Mouse (Mus musculus): ENCODE data around the gene Slc7a6. TPM values are rescaled to one million over a fixed set of nuclear protein-coding genes. Genes with fewer than 3 reads are reported as not detected.

Slc7a6 gene
- polyA plus RNA-seq, 1 experiment from 2014 or later, result 65.3 TPM

- no peak for ATAC-seq (ENCODE audit: low read depth)
- H3K36me3 ChIP-seq (ENCODE audit: control insufficient read depth, insufficient read depth, low read length), result peaks cover 19% of the 10 kb centered on the region
- peaks cover 37% of the 10 kb centered on the region for H3K27me3 ChIP-seq (ENCODE audit: control insufficient read depth, insufficient read depth, low read length)
Measured at GRCm38 (mm10) chr8:106131488-106132222, 37.0 kb upstream of the Slc7a6 start.

DNA sequence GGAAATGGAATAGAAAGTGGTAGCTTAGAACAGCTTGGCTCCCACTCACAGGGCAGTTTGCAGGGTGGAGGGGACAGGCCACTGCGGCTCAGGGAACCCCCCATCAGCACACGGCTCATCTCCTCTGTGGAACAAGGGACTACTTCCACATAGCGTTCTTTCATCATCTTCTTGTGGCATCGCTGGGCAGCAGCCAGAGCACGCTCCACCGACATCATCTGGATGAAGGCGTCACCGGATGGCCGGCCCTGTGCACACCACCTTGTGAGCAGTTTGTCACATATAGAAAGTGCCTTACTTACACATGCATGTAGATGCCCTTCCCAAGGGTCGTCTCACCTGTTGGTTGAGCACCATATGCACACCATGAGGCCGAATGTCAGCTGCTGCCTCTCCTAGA lies 36.3 kb upstream of the Slc7a6 start:
- Histone ChIP-seq H3K4me1 (ENCODE audit: control insufficient read depth, insufficient read depth, low read length) (peaks cover 13% of the 10 kb centered on the region; the same call in 1 of the 2 replicates), H3K4me2 (ENCODE audit: low read depth, low read length) (no peak overlapping the region), H3K4me3 (ENCODE audit: low read depth, low read length) (no peak overlapping the region), H3K36me3 (ENCODE audit: control insufficient read depth, insufficient read depth, low read length) (peaks cover 19% of the 10 kb centered on the region), H3K27ac (ENCODE audit: low read depth, low read length) (no peak overlapping the region), H3K9ac (replicated peaks; ENCODE audit: low read depth, low read length) (no peak overlapping the region), H3K9me3 (ENCODE audit: control insufficient read depth, low read length) (no peaks in the 10 kb centered on the region), H3K27me3 (ENCODE audit: control insufficient read depth, insufficient read depth, low read length) (peaks cover 44% of the 10 kb centered on the region)
- 96% methylated on average over 11 of the region's 11 CpGs for WGBS
- no peak for ATAC-seq (ENCODE audit: low read depth)

More at GRCm38 (mm10) chr8:106131488-106132222, 37.0 kb upstream of the Slc7a6 start:
- peaks cover 8% of the 10 kb centered on the region; the same call in 1 of the 2 replicates for H3K4me1 ChIP-seq (ENCODE audit: control insufficient read depth, insufficient read depth, low read length)
- H3K9me3 ChIP-seq (ENCODE audit: control insufficient read depth, low read length), result no peaks in the 10 kb centered on the region
- H3K4me2 ChIP-seq (ENCODE audit: low read depth, low read length), result no peak overlapping the region
- no peak overlapping the region for H3K4me3 ChIP-seq (ENCODE audit: low read depth, low read length)
- WGBS, result 93% methylated on average over 7 of the region's 7 CpGs
- no peak overlapping the region for H3K27ac ChIP-seq (ENCODE audit: low read depth, low read length)
- no peak overlapping the region for H3K9ac ChIP-seq (replicated peaks; ENCODE audit: low read depth, low read length)

GRCm38 (mm10) chr8:106133526-106133925 lies 35.1 kb upstream of the Slc7a6 start:
- no peak for ATAC-seq (ENCODE audit: low read depth)
- H3K27me3 ChIP-seq (ENCODE audit: control insufficient read depth, insufficient read depth, low read length), result peaks cover 47% of the 10 kb centered on the region
- peaks cover 13% of the 10 kb centered on the region; the same call in 1 of the 2 replicates for H3K4me1 ChIP-seq (ENCODE audit: control insufficient read depth, insufficient read depth, low read length)
- no peak overlapping the region for H3K4me2 ChIP-seq (ENCODE audit: low read depth, low read length)
- no peak overlapping the region for H3K27ac ChIP-seq (ENCODE audit: low read depth, low read length)
- H3K4me3 ChIP-seq (ENCODE audit: low read depth, low read length), result no peak overlapping the region
- WGBS, result 73% methylated on average over 13 of the region's 13 CpGs
- H3K9me3 ChIP-seq (ENCODE audit: control insufficient read depth, low read length), result no peaks in the 10 kb centered on the region
- H3K36me3 ChIP-seq (ENCODE audit: control insufficient read depth, insufficient read depth, low read length), result peaks cover 9% of the 10 kb centered on the region
- H3K9ac ChIP-seq (replicated peaks; ENCODE audit: low read depth, low read length), result no peak overlapping the region

GRCm38 (mm10) chr8:106133946-106134345 lies 34.7 kb upstream of the Slc7a6 start:
- ATAC-seq (ENCODE audit: low read depth), result no peak
- Histone ChIP-seq H3K27me3 (ENCODE audit: control insufficient read depth, insufficient read depth, low read length) (peaks cover 50% of the 10 kb centered on the region), H3K36me3 (ENCODE audit: control insufficient read depth, insufficient read depth, low read length) (peaks cover 6% of the 10 kb centered on the region; the same call in 1 of the 2 replicates), H3K4me2 (ENCODE audit: low read depth, low read length) (no peak overlapping the region), H3K9ac (replicated peaks; ENCODE audit: low read depth, low read length) (no peak overlapping the region), H3K27ac (ENCODE audit: low read depth, low read length) (no peak overlapping the region), H3K4me1 (ENCODE audit: control insufficient read depth, insufficient read depth, low read length) (peaks cover 13% of the 10 kb centered on the region; the same call in 1 of the 2 replicates), H3K4me3 (ENCODE audit: low read depth, low read length) (no peak overlapping the region), H3K9me3 (ENCODE audit: control insufficient read depth, low read length) (no peaks in the 10 kb centered on the region)
- 76% methylated on average over 6 of the region's 6 CpGs for WGBS

DNA sequence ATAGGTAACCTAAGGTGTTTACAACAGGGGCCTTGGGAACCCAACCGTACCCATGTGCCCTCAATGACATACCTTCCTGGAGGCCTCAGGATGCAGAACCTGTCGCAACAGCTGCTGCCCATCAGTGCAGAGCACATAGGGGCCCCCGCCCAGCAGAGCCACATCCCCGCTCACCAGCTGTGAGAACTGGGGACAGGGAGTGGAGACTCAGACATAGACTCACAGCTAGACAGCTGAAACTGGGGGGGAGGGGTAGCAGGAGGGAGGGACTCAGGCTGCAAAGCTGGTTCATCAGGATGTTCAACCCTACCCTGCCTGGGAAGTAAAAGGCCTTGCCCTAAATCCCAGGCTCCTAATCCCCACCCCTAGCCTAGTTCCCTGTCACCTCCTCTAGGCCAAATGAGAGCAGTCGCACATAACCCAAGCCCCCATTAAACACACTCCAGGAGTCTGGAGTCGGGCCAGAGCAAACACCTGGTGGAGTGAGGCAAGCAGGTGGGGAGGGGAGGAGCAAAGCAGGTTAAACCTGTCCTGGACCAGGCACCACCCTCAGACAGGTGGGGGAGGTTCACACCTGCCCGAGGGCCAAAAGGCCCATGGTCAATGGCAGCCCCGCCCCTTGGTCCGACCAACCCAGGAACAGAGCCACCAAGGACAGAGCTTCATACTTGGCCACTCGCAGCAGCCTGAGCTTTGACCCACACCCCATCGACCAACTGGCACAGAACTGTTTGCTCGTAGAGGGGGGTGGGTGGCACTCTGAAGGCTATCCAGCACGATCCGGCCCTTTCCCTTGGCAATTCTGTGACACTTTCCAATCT lies 33.7 kb upstream of the Slc7a6 start:
- Histone ChIP-seq H3K36me3 (ENCODE audit: control insufficient read depth, insufficient read depth, low read length) (peaks cover 6% of the 10 kb centered on the region; the same call in 1 of the 2 replicates), H3K4me3 (ENCODE audit: low read depth, low read length) (no peak overlapping the region), H3K27ac (ENCODE audit: low read depth, low read length) (no peak overlapping the region), H3K27me3 (ENCODE audit: control insufficient read depth, insufficient read depth, low read length) (peaks cover 55% of the 10 kb centered on the region), H3K4me1 (ENCODE audit: control insufficient read depth, insufficient read depth, low read length) (peaks cover 13% of the 10 kb centered on the region; the same call in 1 of the 2 replicates), H3K9ac (replicated peaks; ENCODE audit: low read depth, low read length) (no peak overlapping the region), H3K4me2 (ENCODE audit: low read depth, low read length) (no peak overlapping the region), H3K9me3 (ENCODE audit: control insufficient read depth, low read length) (no peaks in the 10 kb centered on the region)
- ATAC-seq (ENCODE audit: low read depth), result no peak
- 28% methylated on average over 14 of the region's 14 CpGs for WGBS

DNA sequence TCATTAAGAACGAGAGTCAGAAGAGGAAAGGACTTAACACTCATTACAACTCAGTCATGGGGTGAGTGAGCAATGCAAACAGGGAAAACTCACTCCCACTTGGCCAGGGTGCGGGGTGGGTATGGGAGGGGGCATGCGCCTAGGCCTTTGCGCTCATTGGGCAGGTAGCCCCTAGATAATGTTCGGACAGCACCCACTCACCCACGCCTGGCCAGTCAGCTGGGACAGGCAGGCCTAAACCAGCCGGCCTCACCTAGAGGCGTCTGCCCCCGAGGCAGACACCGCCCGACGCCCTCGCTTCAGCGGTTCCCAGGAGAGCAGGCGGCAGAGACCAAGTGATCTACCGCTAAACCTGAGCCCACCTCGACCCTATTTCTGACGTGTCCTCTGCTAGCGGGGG lies 33.0 kb upstream of the Slc7a6 start:
- 5% methylated on average over 19 of the region's 19 CpGs for WGBS
- Histone ChIP-seq H3K27me3 (ENCODE audit: control insufficient read depth, insufficient read depth, low read length) (peaks cover 55% of the 10 kb centered on the region), H3K27ac (ENCODE audit: low read depth, low read length) (no peak overlapping the region), H3K9me3 (ENCODE audit: control insufficient read depth, low read length) (no peaks in the 10 kb centered on the region), H3K36me3 (ENCODE audit: control insufficient read depth, insufficient read depth, low read length) (peaks cover 6% of the 10 kb centered on the region; the same call in 1 of the 2 replicates), H3K4me2 (ENCODE audit: low read depth, low read length) (peak overlapping the region; percentile 69; the same call in 1 of the 2 replicates), H3K4me1 (ENCODE audit: control insufficient read depth, insufficient read depth, low read length) (peaks cover 13% of the 10 kb centered on the region; the same call in 1 of the 2 replicates), H3K9ac (replicated peaks; ENCODE audit: low read depth, low read length) (no peak overlapping the region), H3K4me3 (ENCODE audit: low read depth, low read length) (no peak overlapping the region)
- no peak for ATAC-seq (ENCODE audit: low read depth)

- Histone ChIP-seq H3K27ac (ENCODE audit: low read depth, low read length) (no peak within 1 kb of the TSS), H3K9me3 (ENCODE audit: control insufficient read depth, low read length) (no peaks in the 10 kb centered on the region), H3K36me3 (ENCODE audit: control insufficient read depth, insufficient read depth, low read length) (peaks cover 6% of the 10 kb centered on the region; the same call in 1 of the 2 replicates), H3K9ac (replicated peaks; ENCODE audit: low read depth, low read length) (peak within 1 kb of the TSS; percentile 35; the same call in 1 of the 2 replicates), H3K4me3 (ENCODE audit: low read depth, low read length) (peak within 1 kb of the TSS; percentile 34), H3K4me1 (ENCODE audit: control insufficient read depth, insufficient read depth, low read length) (peaks cover 13% of the 10 kb centered on the region; the same call in 1 of the 2 replicates), H3K27me3 (ENCODE audit: control insufficient read depth, insufficient read depth, low read length) (peaks cover 55% of the 10 kb centered on the region), H3K4me2 (ENCODE audit: low read depth, low read length) (peak within 1 kb of the TSS; percentile 69)
- no peak for ATAC-seq (ENCODE audit: low read depth)
- 1% methylated on average over 84 of the region's 86 CpGs for WGBS
Measured at GRCm38 (mm10) chr8:106136156-106137130, 32.2 kb upstream of the Slc7a6 start, which contains the start of gene Esrp2. Esrp2 (minus strand) TSS chr8:106136974.

- ATAC-seq (ENCODE audit: low read depth), result no peak
- H3K9ac ChIP-seq (replicated peaks; ENCODE audit: low read depth, low read length), result peak overlapping the region; percentile 35; the same call in 1 of the 2 replicates
- H3K27me3 ChIP-seq (ENCODE audit: control insufficient read depth, insufficient read depth, low read length), result peaks cover 55% of the 10 kb centered on the region
- peak overlapping the region; percentile 34 for H3K4me3 ChIP-seq (ENCODE audit: low read depth, low read length)
- 3% methylated on average over 22 of the region's 22 CpGs for WGBS
- no peaks in the 10 kb centered on the region for H3K9me3 ChIP-seq (ENCODE audit: control insufficient read depth, low read length)
- peaks cover 6% of the 10 kb centered on the region; the same call in 1 of the 2 replicates for H3K36me3 ChIP-seq (ENCODE audit: control insufficient read depth, insufficient read depth, low read length)
- peaks cover 13% of the 10 kb centered on the region; the same call in 1 of the 2 replicates for H3K4me1 ChIP-seq (ENCODE audit: control insufficient read depth, insufficient read depth, low read length)
- peak overlapping the region; percentile 69 for H3K4me2 ChIP-seq (ENCODE audit: low read depth, low read length)
- no peak overlapping the region for H3K27ac ChIP-seq (ENCODE audit: low read depth, low read length)
Measured at GRCm38 (mm10) chr8:106137218-106137905, 31.3 kb upstream of the Slc7a6 start.
